Mouse (Mus musculus) hindbrain, embryonic 16.5 days (tissue): ENCODE measurements around the gene Plekhm1. TPM values are rescaled to one million over a fixed set of nuclear protein-coding genes. Genes with fewer than 3 reads are reported as not detected.
A peak's percentile ranks its signal among the peaks of the same experiment; 100 is the strongest.
"Not testable (repeated sequence)": the region's sequence is repeated elsewhere in the genome, so short reads cannot be mapped to it uniquely, and the experiment has no call there.

Source experiments
- ATAC-seq: fragments of 200-750 bp; cut with Nextera tagmentation; 2 replicates; pipeline ENCODE4 v1.8.0; 2017; ENCODE audit warnings: moderate TSS enrichment, moderate library complexity
- H3K27ac ChIP-seq: fragments of 300-500 bp; sonication (generic); 2 replicates; pipeline ENCODE4 v1.5.1; 2014; ENCODE audit warnings: low read depth, mild to moderate bottlenecking, control low read depth, low read length, moderate library complexity
- H3K27me3 ChIP-seq: fragments of 300-500 bp; sonication (generic); replicated peaks from 2 replicates; pipeline ENCODE4 v1.6.1; 2014; ENCODE audit warnings: low read length; ENCODE audit not compliant: control insufficient read depth, insufficient read depth
- H3K36me3 ChIP-seq: fragments of 300-500 bp; sonication (generic); 2 replicates; pipeline ENCODE4 v1.6.1; 2014; ENCODE audit warnings: mild to moderate bottlenecking, low read length, moderate library complexity, mixed read lengths; ENCODE audit not compliant: control insufficient read depth, insufficient read depth
- H3K4me1 ChIP-seq: fragments of 300-500 bp; sonication (generic); 2 replicates; pipeline ENCODE4 v1.6.1; 2014; ENCODE audit warnings: low read depth, low read length; ENCODE audit not compliant: control insufficient read depth, insufficient read depth
- H3K4me2 ChIP-seq: fragments of 300-500 bp; sonication (generic); 2 replicates; pipeline ENCODE4 v1.6.1; 2014; ENCODE audit warnings: mild to moderate bottlenecking, low read length, control low read depth, moderate library complexity
- H3K4me3 ChIP-seq: fragments of 300-500 bp; sonication (generic); 2 replicates; pipeline ENCODE4 v1.5.1; 2014; ENCODE audit warnings: mild to moderate bottlenecking, low read length, control low read depth, moderate library complexity
- H3K9ac ChIP-seq: fragments of 300-500 bp; sonication (generic); 2 replicates; pipeline ENCODE4 v1.6.1; 2014; ENCODE audit warnings: low read depth, mild to moderate bottlenecking, control low read depth, low read length, moderate library complexity
- H3K9me3 ChIP-seq: fragments of 300-500 bp; sonication (generic); 2 replicates; pipeline ENCODE4 v1.6.1; 2014; ENCODE audit warnings: mild to moderate bottlenecking, low read length, moderate library complexity; ENCODE audit not compliant: control insufficient read depth
- WGBS: fragments of 180-500 bp; shearing (Covaris S2); extraction: QIAGEN DNeasy Blood & Tissue Kit; methylation state at CpG from one replicate; pipeline ENCODE4 v1.1.7; 2014; 5-methylcytosine and 5-hydroxymethylcytosine counted together
- polyA plus RNA-seq: library from polyadenylated mRNA; unstranded; fragments of >200 nt; fragmentation: Nextera tagmentation; extraction: Ambion mirVana; gene quantifications from 2 replicates; pipeline ENCODE4 v1.2.1, GENCODE M21; 2015

The Plekhm1 gene
- polyA plus RNA-seq, 1 experiment from 2014 or later, result 7.2 TPM

- peak overlapping the region; percentile 62 for H3K4me2 ChIP-seq
- H3K27me3 ChIP-seq, result no peaks in the 10 kb centered on the region; the same call in none of the 2 replicates
- H3K36me3 ChIP-seq, result no peaks in the 10 kb centered on the region
- no peaks in the 10 kb centered on the region for H3K9me3 ChIP-seq
- peak overlapping the region; percentile 36 for H3K4me3 ChIP-seq
- peak overlapping the region; percentile 56 for H3K9ac ChIP-seq
- peak; percentile 41 for ATAC-seq
- WGBS, result 18% methylated on average over 34 of the region's 34 CpGs
- H3K4me1 ChIP-seq, result peaks cover 15% of the 10 kb centered on the region
- peak overlapping the region; percentile 40; the same call in 1 of the 2 replicates for H3K27ac ChIP-seq
These were observed 79.4 kb downstream of the Plekhm1 start for GRCm38 (mm10) chr11:103332890-103333651.

DNA sequence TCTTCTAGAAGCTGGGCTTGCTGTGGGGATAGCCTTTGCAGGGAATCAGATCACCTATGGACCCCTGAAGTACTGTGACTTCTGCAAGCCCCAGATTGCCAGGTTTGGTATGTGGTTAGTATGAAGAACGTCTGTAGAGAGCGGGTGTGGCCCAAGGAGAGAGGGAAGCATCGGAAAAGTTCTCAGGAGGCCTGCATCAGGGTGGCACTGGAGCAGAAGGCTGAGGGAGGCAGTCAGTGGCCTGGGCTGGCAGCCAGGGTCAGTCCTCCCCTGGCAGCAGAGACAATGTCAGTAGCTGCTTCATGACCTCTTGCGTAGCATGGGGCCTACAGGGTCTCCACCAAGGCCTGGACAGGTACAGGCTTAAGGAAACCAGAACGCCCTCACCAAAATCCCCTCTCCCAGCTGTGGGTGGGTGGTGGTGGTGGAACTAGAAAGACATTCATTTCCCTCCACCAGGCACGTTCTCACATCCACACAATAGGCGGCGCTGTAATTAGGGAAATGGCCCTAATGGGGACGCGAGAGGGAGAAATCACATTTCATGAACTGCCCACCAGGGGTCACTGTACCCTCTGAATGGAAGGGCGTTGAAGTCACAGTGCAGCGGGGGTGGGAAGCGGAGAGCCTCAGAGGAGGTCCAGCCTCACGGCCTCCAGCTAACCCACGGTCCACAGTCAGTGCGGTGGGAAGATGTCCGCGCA, 80.1 kb downstream of the Plekhm1 start:
- Histone ChIP-seq H3K4me1 (peaks cover 15% of the 10 kb centered on the region), H3K27ac (no peak overlapping the region), H3K9me3 (no peaks in the 10 kb centered on the region), H3K4me3 (peak overlapping the region; percentile 36), H3K36me3 (no peaks in the 10 kb centered on the region), H3K27me3 (no peaks in the 10 kb centered on the region; the same call in none of the 2 replicates), H3K9ac (peak overlapping the region; percentile 56), H3K4me2 (peak overlapping the region; percentile 62)
- peak; percentile 71 for ATAC-seq
- WGBS, result 28% methylated on average over 18 of the region's 18 CpGs

- Histone ChIP-seq H3K27ac (no peak overlapping the region), H3K9me3 (no peaks in the 10 kb centered on the region), H3K4me3 (no peak overlapping the region), H3K36me3 (no peaks in the 10 kb centered on the region), H3K27me3 (no peaks in the 10 kb centered on the region; the same call in none of the 2 replicates), H3K4me2 (no peak overlapping the region), H3K9ac (no peak overlapping the region), H3K4me1 (peaks cover 15% of the 10 kb centered on the region)
- 93% methylated on average over 10 of the region's 10 CpGs for WGBS
- no peak for ATAC-seq
These were observed 80.8 kb downstream of the Plekhm1 start for GRCm38 (mm10) chr11:103331502-103332185.

DNA sequence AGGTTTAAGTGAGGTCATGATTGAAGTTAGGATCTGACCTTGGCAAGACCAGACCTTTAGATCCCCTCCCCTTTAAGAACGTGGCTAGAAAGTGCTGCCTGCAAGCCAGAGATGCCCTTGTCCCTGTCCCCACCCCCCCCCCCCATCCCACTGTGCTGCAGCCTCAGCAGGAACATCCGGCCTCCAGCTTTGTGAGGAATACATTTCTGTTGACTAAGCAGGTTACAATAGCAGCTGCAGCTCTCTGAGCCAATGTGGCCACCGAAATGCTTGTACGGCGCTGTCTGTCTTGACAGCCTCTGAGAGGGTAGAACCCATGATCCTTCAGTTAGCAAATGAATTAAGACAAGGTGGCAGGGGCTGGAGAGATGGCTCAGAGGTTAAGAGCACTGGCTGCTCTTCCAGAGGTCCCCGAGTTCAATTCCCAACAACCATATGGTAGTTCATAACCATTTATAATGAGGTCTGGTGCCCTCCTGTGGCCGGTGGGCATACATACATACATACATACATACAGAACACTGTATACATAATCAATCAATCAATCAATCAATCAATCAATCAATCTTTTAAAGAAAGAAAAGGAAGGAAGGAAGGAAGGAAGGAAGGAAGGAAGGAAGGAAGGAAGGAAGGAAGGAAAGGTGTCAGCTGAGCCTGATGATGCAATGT, 81.7 kb downstream of the Plekhm1 start:
- Histone ChIP-seq H3K9me3 (no peaks in the 10 kb centered on the region), H3K4me2 (no peak overlapping the region), H3K27me3 (no peaks in the 10 kb centered on the region; the same call in none of the 2 replicates), H3K36me3 (no peaks in the 10 kb centered on the region), H3K4me3 (no peak overlapping the region), H3K4me1 (peaks cover 15% of the 10 kb centered on the region), H3K9ac (no peak overlapping the region), H3K27ac (no peak overlapping the region)
- 62% methylated on average over 7 of the region's 7 CpGs for WGBS
- no peak for ATAC-seq

DNA sequence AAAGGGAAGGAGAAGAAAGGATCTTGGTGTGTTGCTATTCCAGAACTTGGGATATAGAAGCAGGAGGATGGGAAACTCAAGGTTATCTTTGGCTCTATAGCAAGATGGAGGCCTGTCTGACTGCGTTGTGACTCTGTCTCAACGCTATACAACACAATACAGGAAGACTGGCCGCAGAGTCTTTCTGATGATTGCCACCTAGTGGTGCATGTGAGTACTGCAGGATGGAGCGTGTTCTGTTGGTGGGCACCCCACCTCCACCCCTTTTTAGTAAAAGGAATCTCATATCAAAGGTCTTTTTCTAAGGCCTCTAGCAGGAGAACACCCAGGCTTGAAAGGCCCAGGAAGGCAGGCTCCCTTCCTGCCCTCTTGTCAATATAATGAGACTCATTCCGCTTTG, 85.5 kb downstream of the Plekhm1 start:
- H3K4me2 ChIP-seq, result no peak overlapping the region
- no peak for ATAC-seq
- WGBS, result 11% methylated on average over 5 of the region's 5 CpGs
- no peak overlapping the region for H3K27ac ChIP-seq
- no peak overlapping the region for H3K4me3 ChIP-seq
- no peaks in the 10 kb centered on the region for H3K36me3 ChIP-seq
- no peaks in the 10 kb centered on the region for H3K9me3 ChIP-seq
- H3K27me3 ChIP-seq, result no peaks in the 10 kb centered on the region; the same call in 1 of the 2 replicates
- H3K9ac ChIP-seq, result no peak overlapping the region
- H3K4me1 ChIP-seq, result no peaks in the 10 kb centered on the region

GRCm38 (mm10) chr11:103325172-103325571, 87.3 kb downstream of the Plekhm1 start:
- WGBS, result 15% methylated on average over 8 of the region's 8 CpGs
- H3K4me2 ChIP-seq, result no peak overlapping the region
- peak; percentile 44; the same call in 1 of the 2 replicates for ATAC-seq

GRCm38 (mm10) chr11:103324723-103325122, 87.8 kb downstream of the Plekhm1 start:
- Histone ChIP-seq H3K36me3 (no peaks in the 10 kb centered on the region), H3K4me2 (no peak overlapping the region), H3K4me3 (no peak overlapping the region), H3K27ac (no peak overlapping the region), H3K9me3 (no peaks in the 10 kb centered on the region), H3K9ac (no peak overlapping the region), H3K4me1 (no peaks in the 10 kb centered on the region), H3K27me3 (no peaks in the 10 kb centered on the region)
- WGBS, result 47% methylated on average over 13 of the region's 13 CpGs
- ATAC-seq, result no peak; the same call in 1 of the 2 replicates

More at GRCm38 (mm10) chr11:103325172-103325571, 87.3 kb downstream of the Plekhm1 start:
- no peaks in the 10 kb centered on the region for H3K4me1 ChIP-seq
- H3K36me3 ChIP-seq, result no peaks in the 10 kb centered on the region
- no peak overlapping the region for H3K27ac ChIP-seq
- no peaks in the 10 kb centered on the region for H3K27me3 ChIP-seq
- H3K9ac ChIP-seq, result no peak overlapping the region
- no peaks in the 10 kb centered on the region for H3K9me3 ChIP-seq
- no peak overlapping the region for H3K4me3 ChIP-seq

DNA sequence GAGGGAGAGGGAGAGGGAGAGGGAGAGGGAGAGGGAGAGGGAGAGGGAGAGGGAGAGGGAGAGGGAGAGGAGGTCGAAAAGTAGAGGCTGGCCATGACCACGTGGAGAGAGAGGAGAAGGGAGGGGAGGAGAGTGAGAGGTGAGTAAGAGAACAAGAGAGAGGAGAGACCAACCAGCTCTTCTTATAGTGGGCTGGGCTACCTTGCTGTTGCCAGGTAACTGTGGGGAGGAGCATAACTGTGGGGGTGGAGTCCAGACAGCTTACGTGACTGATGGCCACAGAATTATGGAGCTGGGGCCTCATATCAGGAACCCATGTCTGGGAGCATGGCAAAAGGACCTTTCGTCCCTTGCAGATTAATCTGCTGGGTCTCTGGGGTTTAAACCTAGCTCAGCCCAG, 89.7 kb downstream of the Plekhm1 start:
- not testable (repeated sequence) for H3K27ac ChIP-seq, H3K9me3 ChIP-seq, H3K27me3 ChIP-seq, H3K9ac ChIP-seq, ATAC-seq, H3K4me2 ChIP-seq, H3K36me3 ChIP-seq, H3K4me3 ChIP-seq, H3K4me1 ChIP-seq
- 35% methylated on average over 4 of the region's 4 CpGs for WGBS
